Mouse (Mus musculus) intestine, postnatal 0 days (tissue): Measurements from ENCODE around the gene Adgrf5. TPM values are rescaled to one million over a fixed set of nuclear protein-coding genes. Genes with fewer than 3 reads are reported as not detected.

Experiments
- ATAC-seq: fragments of 200-750 bp; cut with Nextera tagmentation; 2 replicates; pipeline ENCODE4 v1.8.0; 2017; ENCODE audit warnings: mild to moderate bottlenecking, moderate TSS enrichment, moderate library complexity
- H3K27ac ChIP-seq: fragments of 300-500 bp; sonication (generic); 2 replicates; pipeline ENCODE4 v1.5.1; 2014; ENCODE audit warnings: mild to moderate bottlenecking, low read depth, low read length, moderate library complexity
- H3K27me3 ChIP-seq: fragments of 300-500 bp; sonication (generic); replicated peaks from 2 replicates; pipeline ENCODE4 v1.6.1; 2014; ENCODE audit warnings: low read length, mixed read lengths; ENCODE audit not compliant: control insufficient read depth, insufficient read depth
- H3K36me3 ChIP-seq: fragments of 300-500 bp; sonication (generic); 2 replicates; pipeline ENCODE4 v1.6.1; 2014; ENCODE audit warnings: mild to moderate bottlenecking, moderate library complexity; ENCODE audit not compliant: control insufficient read depth, insufficient read depth
- H3K4me1 ChIP-seq: fragments of 300-500 bp; sonication (generic); replicated peaks from 2 replicates; pipeline ENCODE4 v1.6.1; 2014; ENCODE audit warnings: antibody characterized with exemption, low read length, mixed read lengths; ENCODE audit not compliant: control insufficient read depth, insufficient read depth
- H3K4me2 ChIP-seq: fragments of 300-500 bp; sonication (generic); replicated peaks from 2 replicates; pipeline ENCODE4 v1.6.1; 2014; ENCODE audit warnings: low read depth, mild to moderate bottlenecking, moderate library complexity
- H3K4me3 ChIP-seq: fragments of 300-500 bp; sonication (generic); 2 replicates; pipeline ENCODE4 v1.5.1; 2014; ENCODE audit warnings: low read depth, low read length
- H3K9ac ChIP-seq: fragments of 300-500 bp; sonication (generic); 2 replicates; pipeline ENCODE4 v1.6.1; 2014; ENCODE audit warnings: mild to moderate bottlenecking, low read depth, low read length
- H3K9me3 ChIP-seq: fragments of 300-500 bp; sonication (generic); 2 replicates; pipeline ENCODE4 v1.6.1; 2016; ENCODE audit warnings: mixed run types; ENCODE audit not compliant: control insufficient read depth
- CTCF ChIP-seq: sonication (generic); IDR thresholded peaks from 2 replicates; pipeline ENCODE4 v1.5.1; 2016; ENCODE audit warnings: low read depth, mild to moderate bottlenecking, control low read depth, antibody characterized with exemption, moderate library complexity
- WGBS: fragments of 180-500 bp; shearing (Covaris S2); extraction: QIAGEN DNeasy Blood & Tissue Kit; methylation state at CpG from one replicate; pipeline ENCODE4 v1.1.7; 2014; 5-methylcytosine and 5-hydroxymethylcytosine counted together
- polyA plus RNA-seq: library from polyadenylated mRNA; unstranded; fragments of >200 nt; fragmentation: Nextera tagmentation; extraction: Ambion mirVana; gene quantifications from 2 replicates; pipeline ENCODE4 v1.2.1, GENCODE M21; 2015

Gene Adgrf5
- polyA plus RNA-seq, 1 experiment from 2014 or later, result 3.7 TPM

- peak; percentile 34; the same call in 1 of the 2 replicates for TF ChIP-seq CTCF
- Histone ChIP-seq H3K9ac (no peak overlapping the region), H3K36me3 (no peaks in the 10 kb centered on the region), H3K27ac (no peak overlapping the region), H3K4me1 (no peaks in the 10 kb centered on the region), H3K9me3 (no peaks in the 10 kb centered on the region), H3K27me3 (no peaks in the 10 kb centered on the region), H3K4me2 (no peak overlapping the region), H3K4me3 (no peak overlapping the region)
- WGBS, result 65% methylated on average over 5 of the region's 5 CpGs
- no peak for ATAC-seq
Observed at GRCm38 (mm10) chr17:43423953-43424352, 63.7 kb downstream of the Adgrf5 start.

- no peak overlapping the region for H3K27ac ChIP-seq
- ATAC-seq, result no peak
- no peaks in the 10 kb centered on the region for H3K36me3 ChIP-seq
- no peak overlapping the region for H3K9ac ChIP-seq
- TF ChIP-seq CTCF, result no peak
- 56% methylated on average over 5 of the region's 5 CpGs for WGBS
- no peaks in the 10 kb centered on the region for H3K27me3 ChIP-seq
- H3K4me1 ChIP-seq, result no peaks in the 10 kb centered on the region
- no peak overlapping the region for H3K4me3 ChIP-seq
- H3K9me3 ChIP-seq, result no peaks in the 10 kb centered on the region
- no peak overlapping the region for H3K4me2 ChIP-seq
Observed at GRCm38 (mm10) chr17:43431692-43432091, 71.4 kb downstream of the Adgrf5 start.

GRCm38 (mm10) chr17:43434485-43434884, 74.2 kb downstream of the Adgrf5 start:
- H3K27ac ChIP-seq, result no peak overlapping the region
- no peak overlapping the region for H3K4me3 ChIP-seq
- no peak overlapping the region for H3K4me2 ChIP-seq
- H3K4me1 ChIP-seq, result no peaks in the 10 kb centered on the region
- 71% methylated on average over 8 of the region's 8 CpGs for WGBS
- TF ChIP-seq CTCF, result no peak
- H3K27me3 ChIP-seq, result no peaks in the 10 kb centered on the region
- ATAC-seq, result no peak
- H3K36me3 ChIP-seq, result no peaks in the 10 kb centered on the region
- no peak overlapping the region for H3K9ac ChIP-seq
- no peaks in the 10 kb centered on the region for H3K9me3 ChIP-seq

GRCm38 (mm10) chr17:43451216-43451615, 91.0 kb downstream of the Adgrf5 start:
- WGBS, result 48% methylated on average over 1 of the region's 1 CpGs
- Histone ChIP-seq H3K4me3 (no peak overlapping the region), H3K4me1 (0 out of 2 replicates have a peak, but pooled peaks cover 4% of the 10 kb centered on the region), H3K27ac (no peak overlapping the region), H3K36me3 (no peaks in the 10 kb centered on the region), H3K9me3 (no peaks in the 10 kb centered on the region), H3K27me3 (no peaks in the 10 kb centered on the region), H3K9ac (no peak overlapping the region), H3K4me2 (no peak overlapping the region)
- ATAC-seq, result no peak
- no peak for TF ChIP-seq CTCF

GRCm38 (mm10) chr17:43458598-43458997, 98.3 kb downstream of the Adgrf5 start:
- no peak; the same call in 1 of the 2 replicates for ATAC-seq
- Histone ChIP-seq H3K27ac (no peak overlapping the region), H3K4me1 (no peaks in the 10 kb centered on the region), H3K4me2 (no peak overlapping the region), H3K36me3 (no peaks in the 10 kb centered on the region), H3K9ac (no peak overlapping the region), H3K4me3 (no peak overlapping the region), H3K27me3 (no peaks in the 10 kb centered on the region), H3K9me3 (no peaks in the 10 kb centered on the region)
- 12% methylated on average over 9 of the region's 9 CpGs for WGBS
- peak; percentile 83 for TF ChIP-seq CTCF

GRCm38 (mm10) chr17:43459737-43460230, 99.5 kb downstream of the Adgrf5 start:
- 0 out of 2 replicates have a peak overlapping the region, but pooled peaks have one; percentile 13 for H3K4me2 ChIP-seq
- 79% methylated on average over 12 of the region's 12 CpGs for WGBS

More at GRCm38 (mm10) chr17:43459737-43460230, 99.5 kb downstream of the Adgrf5 start:
- no peak for TF ChIP-seq CTCF
- Histone ChIP-seq H3K36me3 (no peaks in the 10 kb centered on the region), H3K27me3 (no peaks in the 10 kb centered on the region), H3K9ac (no peak overlapping the region), H3K27ac (no peak overlapping the region), H3K4me1 (no peaks in the 10 kb centered on the region), H3K9me3 (no peaks in the 10 kb centered on the region), H3K4me3 (no peak overlapping the region)
- ATAC-seq, result no peak
